Mouse (Mus musculus) liver, embryonic 18 days (tissue): ENCODE measurements around the gene Iqsec1. TPM values are rescaled to one million over a fixed set of nuclear protein-coding genes. Genes with fewer than 3 reads are reported as not detected.

ENCODE experiments used
- polyA plus RNA-seq: library from polyadenylated mRNA; depleted of rRNA; stranded (reverse); fragments of >200 nt; gene quantifications from 2 replicates; pipeline ENCODE4 v1.2.3, GENCODE M21; 2012; rRNA removed

Iqsec1 gene
- polyA plus RNA-seq: 9.0 and 12.8 TPM in 2 replicates

DNA sequence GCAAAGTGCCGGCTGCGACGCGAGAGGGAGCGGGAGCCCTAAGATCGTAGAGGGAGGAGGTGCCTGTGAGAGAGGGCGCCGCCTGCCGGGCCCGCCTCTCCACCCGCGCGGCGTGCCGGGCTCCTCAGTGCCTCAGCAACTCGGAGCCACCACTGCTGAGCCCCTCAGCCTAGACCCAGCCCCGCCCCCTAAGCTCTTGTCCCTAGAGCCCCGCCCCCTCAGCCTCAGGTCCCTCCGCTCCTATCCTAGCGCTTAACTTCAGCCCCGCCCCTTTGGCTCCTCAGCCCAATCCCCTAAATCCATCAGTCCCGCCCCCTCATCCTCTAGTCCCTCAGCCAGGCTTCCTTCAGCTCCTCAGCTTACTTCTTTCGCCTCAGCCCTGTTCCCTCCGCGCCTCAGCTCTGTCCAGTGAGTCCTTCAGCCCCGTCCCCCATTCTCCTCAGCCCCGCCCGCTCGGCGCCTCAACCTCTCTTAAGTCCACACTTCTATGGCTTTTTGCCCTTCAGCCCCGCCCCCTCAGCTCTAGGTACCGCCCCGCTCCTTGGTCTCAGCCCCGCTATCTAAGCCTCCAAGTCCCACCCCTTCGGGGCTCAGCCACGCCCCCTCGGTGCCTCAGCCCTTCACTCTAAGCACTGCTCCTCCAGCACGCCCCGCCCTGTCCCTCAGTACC, at the start of gene Iqsec1:
Gene Iqsec1, minus strand, starts transcription at position 38 of the 670 bp plus-strand sequence.

Other genes starting within 250 kb of the Iqsec1 start
- gene Nup210, start 128.1 kb upstream of the Iqsec1 start, polyA plus RNA-seq: 9.7 and 11.9 TPM in 2 replicates
- gene Hdac11, start 168.0 kb upstream of the Iqsec1 start, polyA plus RNA-seq: 7.6 and 8.4 TPM in 2 replicates
- 4.6 and 5.1 TPM in 2 replicates for gene Fbln2, start 223.8 kb upstream of the Iqsec1 start, polyA plus RNA-seq